8 mouse cellular contexts compared by ENCODE assay signal in the genomic region with DNA sequence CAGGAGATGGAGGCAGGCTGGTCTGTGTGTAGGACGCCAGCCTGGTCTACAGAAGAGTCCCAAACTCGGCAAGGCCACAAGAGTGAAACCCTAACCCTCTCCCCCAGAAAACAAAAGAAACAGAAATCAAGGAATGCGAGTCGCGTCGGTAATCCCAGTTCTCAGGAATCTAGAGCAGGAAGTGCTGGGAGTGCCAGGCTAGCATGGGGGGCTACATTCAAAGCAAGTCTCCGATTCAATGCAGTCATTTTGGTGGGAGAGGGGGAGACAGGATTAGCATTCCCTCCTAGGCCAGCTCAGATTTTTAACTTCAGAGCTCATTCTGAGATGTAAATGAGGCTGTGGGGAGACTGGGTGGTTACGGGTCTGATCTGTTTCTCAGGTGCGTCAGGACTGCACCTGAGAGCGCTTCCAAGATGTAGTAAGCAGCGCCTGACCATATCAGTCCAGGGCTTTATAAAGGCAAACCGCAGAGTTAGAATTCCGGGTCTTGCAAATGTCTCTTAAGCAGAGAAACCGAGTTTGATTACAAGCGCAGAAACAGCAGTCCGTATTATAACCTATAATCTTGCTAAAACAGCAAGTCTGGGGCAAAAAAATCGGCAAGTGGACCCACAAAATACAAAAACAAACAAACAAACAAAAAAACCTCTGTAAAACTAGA. TPM values are rescaled to one million over a fixed set of nuclear protein-coding genes. Genes with fewer than 3 reads are reported as not detected.
DNase-seq lines count a peak whose midpoint lies in the region; ATAC-seq lines count a peak whose summit lies in the region.

No protein-coding gene starts in this region.

- no peak overlapping the region; the same call in 1 of the 2 replicates for H3K27ac ChIP-seq in heart, embryonic 16.5 days (ENCODE audit: low read length)
- no peak overlapping the region for H3K27ac ChIP-seq in forebrain, embryonic 16.5 days (ENCODE audit: low read length)
- H3K27ac ChIP-seq in midbrain, embryonic 10.5 days (replicated peaks): peak overlapping the region; percentile 92

- H3K36me3 ChIP-seq in heart, embryonic 16.5 days (ENCODE audit: control insufficient read depth, insufficient read depth): peaks cover 23% of the 10 kb centered on the region
- H3K36me3 ChIP-seq in forebrain, embryonic 16.5 days (ENCODE audit: control insufficient read depth, insufficient read depth): peaks cover 4% of the 10 kb centered on the region; the same call in 1 of the 2 replicates
- peaks cover 51% of the 10 kb centered on the region for H3K36me3 ChIP-seq in midbrain, embryonic 10.5 days

- peak overlapping the region; percentile 99 for H3K4me3 ChIP-seq in heart, embryonic 16.5 days (ENCODE audit: low read length)
- peak overlapping the region; percentile 97 for H3K4me3 ChIP-seq in forebrain, embryonic 16.5 days (replicated peaks; ENCODE audit: low read length)
- peak overlapping the region; percentile 98 for H3K4me3 ChIP-seq in midbrain, embryonic 10.5 days

- peaks cover 53% of the 10 kb centered on the region for H3K4me1 ChIP-seq in heart, embryonic 16.5 days (ENCODE audit: control insufficient read depth, insufficient read depth, low read length)
- peaks cover 41% of the 10 kb centered on the region for H3K4me1 ChIP-seq in forebrain, embryonic 16.5 days (replicated peaks; ENCODE audit: control insufficient read depth, insufficient read depth, low read length)
- H3K4me1 ChIP-seq in midbrain, embryonic 10.5 days: peaks cover 69% of the 10 kb centered on the region

- intact Hi-C loops in gastrocnemius, postnatal 14 days (cut with DNase I; ENCODE audit: low total_unique reads): no loop called here

- no peaks in the 10 kb centered on the region for H3K9me3 ChIP-seq in heart, embryonic 16.5 days (replicated peaks; ENCODE audit: control insufficient read depth, low read length)
- no peaks in the 10 kb centered on the region for H3K9me3 ChIP-seq in forebrain, embryonic 16.5 days (ENCODE audit: control insufficient read depth, low read length)
- H3K9me3 ChIP-seq in midbrain, embryonic 10.5 days (replicated peaks): no peaks in the 10 kb centered on the region

- no peaks in the 10 kb centered on the region for H3K27me3 ChIP-seq in heart, embryonic 16.5 days (ENCODE audit: control insufficient read depth, insufficient read depth, low read length)
- no peaks in the 10 kb centered on the region for H3K27me3 ChIP-seq in forebrain, embryonic 16.5 days (replicated peaks; ENCODE audit: control insufficient read depth, insufficient read depth, low read length)
- no peaks in the 10 kb centered on the region for H3K27me3 ChIP-seq in midbrain, embryonic 10.5 days (ENCODE audit: low read depth, poor library complexity, severe bottlenecking)

- peak overlapping the region; percentile 89 for H3K4me2 ChIP-seq in heart, embryonic 16.5 days (ENCODE audit: low read depth, low read length)
- H3K4me2 ChIP-seq in forebrain, embryonic 16.5 days (ENCODE audit: low read length): peak overlapping the region; percentile 97

- peak overlapping the region; percentile 98 for H3K9ac ChIP-seq in heart, embryonic 16.5 days (ENCODE audit: low read length)
- peak overlapping the region; percentile 94 for H3K9ac ChIP-seq in forebrain, embryonic 16.5 days (replicated peaks; ENCODE audit: low read depth, low read length)

- no peak for DNase-seq in heart, adult 8-10 months (ENCODE audit: low spot score)
- peak; percentile 22 for DNase-seq in NIH3T3 (ENCODE audit: low read depth)
- no peak for DNase-seq in midbrain, embryonic 10.5 days (ENCODE audit: low spot score)
- DNase-seq in gastrocnemius, postnatal 14 days: no peak
- no peak for DNase-seq in left cerebral cortex, adult 9 months (ENCODE audit: low spot score in 2 of 2)
- no peak for DNase-seq in natural killer cell, adult 2 months (ENCODE audit: low spot score in 2 of 2)

- 4% methylated on average over 17 of the region's 17 CpGs for WGBS in heart, embryonic 16.5 days
- under 1% methylated on average over 17 of the region's 17 CpGs for WGBS in forebrain, embryonic 16.5 days
- 1% methylated on average over 17 of the region's 17 CpGs for WGBS in midbrain, embryonic 10.5 days

- ATAC-seq in heart, embryonic 16.5 days (replicated peaks; ENCODE audit: extremely low read depth, insufficient read depth, low FRiP score): no peak
- ATAC-seq in forebrain, embryonic 16.5 days: no peak

RNA-seq across cellular contexts. Expression of gene Gm27021, which starts 0.9 kb away (rescaled TPM):
- 0.55 TPM in 1 of 2 replicates, not detected in the other for polyA plus RNA-seq in heart, embryonic 16.5 days (2015; fragmentation: Nextera tagmentation; extraction: Ambion mirVana)
- total RNA-seq in heart, adult 8-10 months (2022): not detected
- polyA plus RNA-seq in forebrain, embryonic 16.5 days (2015; fragmentation: Nextera tagmentation; extraction: Ambion mirVana): 5.5 and 9.6 TPM in 2 replicates
- 3.1 and 3.5 TPM in 2 replicates for polyA plus RNA-seq in midbrain, embryonic 10.5 days (2016; fragmentation: Nextera tagmentation; extraction: Ambion mirVana)
- total RNA-seq in gastrocnemius, postnatal 14 days (2021): not detected

RNA-seq across cellular contexts. Expression of gene Cox4i1, which starts 1.1 kb away (rescaled TPM):
- polyA plus RNA-seq in heart, embryonic 16.5 days (2015; fragmentation: Nextera tagmentation; extraction: Ambion mirVana): 2,414 and 2,430 TPM in 2 replicates
- 1,000 to 10,000 TPM; 4,385 to 5,037 (median 4,791) TPM for total RNA-seq in heart, adult 8-10 months (2022)
- polyA plus RNA-seq in forebrain, embryonic 16.5 days (2015; fragmentation: Nextera tagmentation; extraction: Ambion mirVana): 935 and 953 TPM in 2 replicates
- 948 and 963 TPM in 2 replicates for polyA plus RNA-seq in midbrain, embryonic 10.5 days (2016; fragmentation: Nextera tagmentation; extraction: Ambion mirVana)
- 1,000 to 10,000 TPM; 1,541 to 1,794 TPM for total RNA-seq in gastrocnemius, postnatal 14 days (2021)

RNA-seq across cellular contexts. Expression of gene Emc8, which starts 1.4 kb away (rescaled TPM):
- 164 and 168 TPM in 2 replicates for polyA plus RNA-seq in heart, embryonic 16.5 days (2015; fragmentation: Nextera tagmentation; extraction: Ambion mirVana)
- 10 to 100 TPM; 44.3 to 57.6 (median 46.7) TPM for total RNA-seq in heart, adult 8-10 months (2022)
- polyA plus RNA-seq in forebrain, embryonic 16.5 days (2015; fragmentation: Nextera tagmentation; extraction: Ambion mirVana): 145 and 148 TPM in 2 replicates
- polyA plus RNA-seq in midbrain, embryonic 10.5 days (2016; fragmentation: Nextera tagmentation; extraction: Ambion mirVana): 347 and 384 TPM in 2 replicates
- 10 to 100 TPM; 25.6 to 34.3 TPM for total RNA-seq in gastrocnemius, postnatal 14 days (2021)

RNA-seq across cellular contexts. Expression of gene 1190005I06Rik, which starts 19.5 kb away (rescaled TPM):
- polyA plus RNA-seq in heart, embryonic 16.5 days (2015; fragmentation: Nextera tagmentation; extraction: Ambion mirVana): 4.7 and 5.6 TPM in 2 replicates
- 1 to 10 TPM; 3.0 to 5.7 (median 4.3) TPM for total RNA-seq in heart, adult 8-10 months (2022)
- 8.4 and 11.0 TPM in 2 replicates for polyA plus RNA-seq in forebrain, embryonic 16.5 days (2015; fragmentation: Nextera tagmentation; extraction: Ambion mirVana)
- polyA plus RNA-seq in midbrain, embryonic 10.5 days (2016; fragmentation: Nextera tagmentation; extraction: Ambion mirVana): 3.9 TPM in 2 replicates
- under 1 TPM; 0.59 to 0.84 TPM for total RNA-seq in gastrocnemius, postnatal 14 days (2021)
